Mouse (Mus musculus): ENCODE results near the gene Rbm25. TPM values are rescaled to one million over a fixed set of nuclear protein-coding genes. Genes with fewer than 3 reads are reported as not detected.
"Not testable (repeated sequence)": the region's sequence is repeated elsewhere in the genome, so short reads cannot be mapped to it uniquely, and the experiment has no call there.

The Rbm25 gene
- polyA plus RNA-seq, 1 experiment from 2014 or later = 197 TPM

DNA sequence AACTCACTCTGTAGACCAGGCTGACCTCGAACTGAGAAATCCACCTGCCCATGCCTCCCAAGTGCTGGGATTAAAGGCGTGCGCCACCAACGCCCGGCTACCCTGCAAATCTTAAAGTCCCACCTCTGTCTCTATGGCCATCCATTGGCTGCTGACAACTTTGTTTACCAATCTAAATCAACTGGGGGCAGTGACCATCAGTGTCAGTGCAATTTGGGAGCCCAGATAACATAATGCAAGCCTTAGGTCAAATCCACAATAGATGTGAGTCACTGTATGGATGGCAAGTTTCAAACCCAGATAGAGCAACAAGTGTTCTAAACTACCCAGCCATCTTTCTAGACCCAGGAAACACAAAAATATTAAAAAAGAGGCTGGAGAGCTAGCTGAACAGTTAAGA, 28.8 kb upstream of the Rbm25 start:
- Histone ChIP-seq H3K27me3 (ENCODE audit: control insufficient read depth, insufficient read depth, low read length) (no peaks in the 10 kb centered on the region), H3K27ac (no peak overlapping the region), H3K4me2 (replicated peaks) (no peak overlapping the region), H3K36me3 (replicated peaks; ENCODE audit: control insufficient read depth, insufficient read depth) (no peaks in the 10 kb centered on the region), H3K9ac (no peak overlapping the region), H3K4me1 (replicated peaks; ENCODE audit: control insufficient read depth, insufficient read depth, low read length) (no peaks in the 10 kb centered on the region), H3K4me3 (replicated peaks; ENCODE audit: low read length) (no peak overlapping the region), H3K9me3 (ENCODE audit: control insufficient read depth, low read length) (no peaks in the 10 kb centered on the region)
- DNase-seq (ENCODE audit: low spot score) (no peak), ATAC-seq (ENCODE audit: low FRiP score) (no peak)
- WGBS = 95% methylated on average over 5 of the region's 5 CpGs

DNA sequence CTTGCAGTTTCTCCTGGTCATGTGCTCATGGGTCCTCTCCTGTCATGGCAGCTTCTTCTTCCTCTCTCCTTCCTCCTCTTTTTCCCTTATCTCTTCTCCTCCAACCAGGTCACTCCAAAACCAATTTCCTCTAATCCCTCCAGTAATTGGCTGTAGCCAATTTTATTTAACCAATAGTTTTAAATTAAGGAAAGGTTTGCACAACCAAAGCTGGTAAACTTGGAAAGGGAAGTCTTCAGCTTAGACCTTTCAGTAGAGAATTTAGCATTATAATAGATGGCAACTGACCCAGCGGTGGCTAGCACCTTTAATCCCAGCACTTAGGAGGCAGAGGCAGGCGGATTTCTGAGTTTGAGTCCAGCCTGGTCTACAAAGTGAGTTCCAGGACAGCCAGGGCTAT, 24.6 kb upstream of the Rbm25 start:
- H3K9ac ChIP-seq; DNase-seq (ENCODE audit: low spot score); H3K27ac ChIP-seq; H3K36me3 ChIP-seq (replicated peaks; ENCODE audit: control insufficient read depth, insufficient read depth); ATAC-seq (ENCODE audit: low FRiP score); H3K4me1 ChIP-seq (replicated peaks; ENCODE audit: control insufficient read depth, insufficient read depth, low read length); H3K27me3 ChIP-seq (ENCODE audit: control insufficient read depth, insufficient read depth, low read length); H3K9me3 ChIP-seq (ENCODE audit: control insufficient read depth, low read length); H3K4me2 ChIP-seq (replicated peaks); H3K4me3 ChIP-seq (replicated peaks; ENCODE audit: low read length): not testable (repeated sequence)
- WGBS = 90% methylated on average over 2 of the region's 2 CpGs

DNA sequence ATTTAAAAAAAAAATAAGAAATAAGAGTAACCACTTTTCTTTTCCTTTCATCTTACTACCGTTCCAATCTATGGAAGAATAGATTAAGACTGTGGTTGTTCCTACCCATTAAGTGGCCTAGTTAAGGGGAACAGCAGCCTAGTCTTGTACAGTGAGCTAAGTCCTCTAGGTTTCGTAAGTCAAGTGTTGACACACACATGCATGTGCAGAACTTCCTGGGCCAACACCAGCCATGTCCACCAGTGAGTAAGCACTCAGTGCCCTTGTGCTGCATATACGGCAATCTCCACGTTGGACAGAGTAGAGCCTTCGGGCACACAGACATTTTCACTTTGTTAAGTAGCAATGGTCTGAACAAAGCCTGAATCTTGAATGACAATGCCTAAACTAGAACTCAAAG, 13.8 kb upstream of the Rbm25 start:
- no peak for DNase-seq (ENCODE audit: low spot score)
- H3K4me3 ChIP-seq (replicated peaks; ENCODE audit: low read length) = no peak overlapping the region
- no peak overlapping the region for H3K9ac ChIP-seq
- H3K27me3 ChIP-seq (ENCODE audit: control insufficient read depth, insufficient read depth, low read length) = no peaks in the 10 kb centered on the region
- no peak overlapping the region for H3K27ac ChIP-seq
- WGBS = 98% methylated on average over 5 of the region's 5 CpGs
- H3K36me3 ChIP-seq (replicated peaks; ENCODE audit: control insufficient read depth, insufficient read depth) = no peaks in the 10 kb centered on the region
- no peak overlapping the region for H3K4me2 ChIP-seq (replicated peaks)
- ATAC-seq (ENCODE audit: low FRiP score) = no peak
- no peaks in the 10 kb centered on the region for H3K9me3 ChIP-seq (ENCODE audit: control insufficient read depth, low read length)
- H3K4me1 ChIP-seq (replicated peaks; ENCODE audit: control insufficient read depth, insufficient read depth, low read length) = no peaks in the 10 kb centered on the region

DNA sequence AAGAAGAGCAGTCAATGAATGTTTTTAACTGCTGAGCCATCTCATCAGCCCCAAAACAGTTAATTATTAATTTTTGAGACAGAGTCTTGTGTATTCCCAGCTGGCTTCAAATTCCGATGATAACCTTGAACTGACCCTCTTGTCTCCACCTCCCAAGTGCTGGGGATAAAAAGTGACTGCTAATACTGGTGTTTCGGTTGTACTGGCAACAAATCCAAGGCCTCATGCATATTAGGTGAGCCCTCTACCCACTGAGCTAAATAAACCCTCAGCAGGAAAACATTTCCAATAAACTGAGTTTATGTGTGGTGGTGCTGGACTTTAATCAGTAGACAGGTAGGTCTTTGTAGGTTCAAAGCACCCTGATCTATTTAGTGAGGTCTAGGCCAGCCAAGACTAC, 12.1 kb upstream of the Rbm25 start:
- H3K27ac ChIP-seq = no peak overlapping the region
- 70% methylated on average over 2 of the region's 2 CpGs for WGBS
- no peak overlapping the region for H3K4me3 ChIP-seq (replicated peaks; ENCODE audit: low read length)
- H3K9ac ChIP-seq = no peak overlapping the region
- no peaks in the 10 kb centered on the region for H3K9me3 ChIP-seq (ENCODE audit: control insufficient read depth, low read length)
- H3K4me1 ChIP-seq (replicated peaks; ENCODE audit: control insufficient read depth, insufficient read depth, low read length) = no peaks in the 10 kb centered on the region
- no peak for DNase-seq (ENCODE audit: low spot score)
- ATAC-seq (ENCODE audit: low FRiP score) = no peak
- no peaks in the 10 kb centered on the region for H3K36me3 ChIP-seq (replicated peaks; ENCODE audit: control insufficient read depth, insufficient read depth)
- no peaks in the 10 kb centered on the region for H3K27me3 ChIP-seq (ENCODE audit: control insufficient read depth, insufficient read depth, low read length)
- H3K4me2 ChIP-seq (replicated peaks) = no peak overlapping the region

DNA sequence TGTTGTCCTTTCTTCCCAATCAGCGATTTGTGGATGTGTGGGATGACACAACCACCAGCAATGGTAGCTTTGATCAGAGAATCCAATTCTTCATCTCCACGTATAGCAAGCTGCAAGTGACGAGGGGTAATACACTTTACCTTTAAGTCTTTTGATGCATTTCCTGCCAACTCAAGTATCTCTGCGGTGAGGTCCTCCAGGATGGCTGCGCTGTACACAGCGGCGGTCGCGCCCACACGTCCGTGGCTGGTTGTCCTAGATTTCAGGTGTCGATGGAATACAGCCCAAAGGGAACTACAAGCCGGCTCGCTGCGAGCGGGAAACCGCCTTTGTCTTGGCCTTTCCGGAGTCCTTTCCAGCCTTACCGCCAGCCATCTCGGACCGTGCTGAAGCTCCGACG, 10.3 kb upstream of the Rbm25 start:
- not testable (repeated sequence) for H3K27ac ChIP-seq; DNase-seq (ENCODE audit: low spot score); H3K4me3 ChIP-seq (replicated peaks; ENCODE audit: low read length); H3K27me3 ChIP-seq (ENCODE audit: control insufficient read depth, insufficient read depth, low read length); H3K4me1 ChIP-seq (replicated peaks; ENCODE audit: control insufficient read depth, insufficient read depth, low read length); H3K9me3 ChIP-seq (ENCODE audit: control insufficient read depth, low read length); H3K36me3 ChIP-seq (replicated peaks; ENCODE audit: control insufficient read depth, insufficient read depth); ATAC-seq (ENCODE audit: low FRiP score); H3K9ac ChIP-seq; H3K4me2 ChIP-seq (replicated peaks)
- 69% methylated on average over 23 of the region's 23 CpGs for WGBS

DNA sequence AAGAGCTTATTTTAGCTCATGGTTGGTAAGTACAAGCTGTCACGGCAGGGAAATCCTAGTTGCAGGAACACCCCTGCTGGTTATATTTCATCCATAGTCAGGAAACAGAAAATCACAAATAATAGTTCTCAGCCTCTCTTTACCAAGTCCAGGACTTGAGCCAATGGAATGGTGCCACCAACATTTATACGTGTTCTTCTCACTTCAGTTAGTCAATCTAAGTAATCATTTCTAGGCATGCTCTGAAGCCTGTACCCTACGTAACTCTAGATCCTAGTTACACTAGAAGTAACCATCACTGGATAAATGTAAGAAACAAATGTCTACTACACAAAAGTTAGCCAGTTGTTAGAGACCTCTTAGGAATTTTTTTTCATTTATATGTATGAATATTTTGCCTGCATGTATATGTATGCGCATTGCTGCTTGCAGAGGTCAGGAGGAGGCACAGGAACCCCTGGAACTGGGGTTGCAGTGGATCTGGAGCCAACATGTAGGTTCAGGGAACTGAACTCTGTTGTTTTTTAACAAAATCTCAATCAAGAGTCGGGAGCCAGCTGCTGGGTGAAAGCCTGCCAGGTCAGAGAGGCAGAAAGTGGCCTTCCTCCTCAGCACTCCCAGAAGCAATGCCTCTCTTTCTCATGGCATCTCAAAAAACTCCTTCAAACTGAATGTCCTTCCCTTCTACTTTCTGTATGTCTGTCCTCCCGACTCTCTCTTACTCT, 8.8 kb upstream of the Rbm25 start:
- no peaks in the 10 kb centered on the region for H3K9me3 ChIP-seq (ENCODE audit: control insufficient read depth, low read length)
- no peak overlapping the region for H3K9ac ChIP-seq
- ATAC-seq (ENCODE audit: low FRiP score) (no peak), DNase-seq (ENCODE audit: low spot score) (no peak)
- no peaks in the 10 kb centered on the region for H3K4me1 ChIP-seq (replicated peaks; ENCODE audit: control insufficient read depth, insufficient read depth, low read length)
- no peak overlapping the region for H3K4me3 ChIP-seq (replicated peaks; ENCODE audit: low read length)
- H3K4me2 ChIP-seq (replicated peaks) = no peak overlapping the region
- no peaks in the 10 kb centered on the region for H3K36me3 ChIP-seq (replicated peaks; ENCODE audit: control insufficient read depth, insufficient read depth)
- 79% methylated on average over 6 of the region's 6 CpGs for WGBS
- H3K27me3 ChIP-seq (ENCODE audit: control insufficient read depth, insufficient read depth, low read length) = no peaks in the 10 kb centered on the region
- H3K27ac ChIP-seq = no peak overlapping the region

DNA sequence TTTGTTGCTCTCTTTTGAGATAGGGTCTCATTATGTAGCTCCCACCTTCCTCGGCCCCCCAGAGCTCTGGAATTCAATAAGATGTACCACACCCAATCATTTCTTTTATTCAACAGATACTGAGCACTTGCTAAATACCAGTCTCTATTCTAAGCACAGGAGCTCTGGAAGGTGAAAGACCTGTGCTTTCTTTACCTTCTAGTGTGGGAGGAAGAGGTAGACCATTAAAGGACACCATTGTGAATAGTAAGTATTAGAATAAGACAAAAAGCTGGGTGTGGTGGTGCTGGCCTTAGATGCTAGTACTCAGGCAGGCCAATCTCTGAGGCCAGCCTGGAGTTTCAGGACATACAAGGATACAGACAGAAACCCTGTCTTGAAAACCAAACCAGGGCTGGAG, 6.7 kb upstream of the Rbm25 start:
- Histone ChIP-seq H3K36me3 (replicated peaks; ENCODE audit: control insufficient read depth, insufficient read depth) (no peaks in the 10 kb centered on the region), H3K9ac (no peak overlapping the region), H3K27me3 (ENCODE audit: control insufficient read depth, insufficient read depth, low read length) (no peaks in the 10 kb centered on the region), H3K4me3 (replicated peaks; ENCODE audit: low read length) (no peak overlapping the region), H3K9me3 (ENCODE audit: control insufficient read depth, low read length) (no peaks in the 10 kb centered on the region), H3K4me2 (replicated peaks) (no peak overlapping the region), H3K27ac (no peak overlapping the region), H3K4me1 (replicated peaks; ENCODE audit: control insufficient read depth, insufficient read depth, low read length) (no peaks in the 10 kb centered on the region)
- DNase-seq (ENCODE audit: low spot score) = no peak
- 90% methylated on average over 1 of the region's 1 CpGs for WGBS
- ATAC-seq (ENCODE audit: low FRiP score) = no peak

DNA sequence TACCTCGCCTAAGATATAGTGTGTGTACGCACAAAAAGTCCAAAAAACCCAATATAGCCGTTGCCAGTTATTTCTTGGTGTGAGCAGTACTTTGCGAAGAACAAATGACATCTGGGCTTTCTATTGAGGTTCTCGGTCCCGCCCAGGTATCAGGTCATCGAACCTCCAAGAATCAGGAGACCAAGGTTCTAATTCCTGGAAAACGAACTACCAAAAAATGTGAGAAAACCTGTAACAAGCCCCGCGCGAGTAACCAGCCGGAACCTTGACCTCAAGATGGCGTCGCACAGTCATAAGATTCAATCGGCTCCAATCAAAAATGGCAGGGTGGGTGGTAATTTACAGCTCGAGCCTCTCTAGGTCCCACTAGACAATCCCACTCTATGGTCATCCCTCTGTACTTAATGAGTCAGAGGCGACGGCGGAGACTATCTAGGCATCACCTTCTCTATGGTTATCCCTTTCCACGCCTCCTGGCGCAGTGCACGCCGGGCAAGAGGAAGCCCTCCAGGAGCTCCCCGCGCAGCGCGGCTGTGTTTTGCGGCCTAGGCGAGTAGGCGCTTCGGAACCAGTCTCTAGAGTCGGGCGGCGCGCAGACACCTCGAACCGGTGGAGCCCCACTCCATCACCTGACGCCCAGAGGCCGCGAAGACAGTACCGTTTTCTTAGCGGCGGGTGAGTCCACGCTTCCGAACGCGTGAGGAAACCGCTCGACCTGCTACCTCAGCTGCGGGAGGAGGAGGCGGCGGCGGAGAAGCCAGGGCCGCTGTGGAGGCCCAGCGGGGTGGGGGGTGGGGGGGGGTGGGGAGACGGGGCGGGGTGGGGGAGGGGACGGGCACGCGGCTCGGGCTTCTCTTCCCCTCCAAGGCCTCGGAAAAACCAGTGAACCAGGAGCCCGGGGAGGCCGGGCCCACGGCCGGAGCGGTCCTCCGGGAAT, 975 bp downstream of the Rbm25 start:
- DNase-seq (ENCODE audit: low spot score) = peak; percentile 100
- under 1% methylated on average over 56 of the region's 68 CpGs for WGBS
- Histone ChIP-seq H3K36me3 (replicated peaks; ENCODE audit: control insufficient read depth, insufficient read depth) (peaks cover 17% of the 10 kb centered on the region), H3K27me3 (ENCODE audit: control insufficient read depth, insufficient read depth, low read length) (no peaks in the 10 kb centered on the region), H3K4me1 (replicated peaks; ENCODE audit: control insufficient read depth, insufficient read depth, low read length) (peaks cover 12% of the 10 kb centered on the region), H3K4me3 (replicated peaks; ENCODE audit: low read length) (peak overlapping the region; percentile 94), H3K9ac (peak overlapping the region; percentile 97), H3K27ac (peak overlapping the region; percentile 93), H3K4me2 (replicated peaks) (peak overlapping the region; percentile 80), H3K9me3 (ENCODE audit: control insufficient read depth, low read length) (no peaks in the 10 kb centered on the region)
- ATAC-seq (ENCODE audit: low FRiP score) = peak; percentile 100

DNA sequence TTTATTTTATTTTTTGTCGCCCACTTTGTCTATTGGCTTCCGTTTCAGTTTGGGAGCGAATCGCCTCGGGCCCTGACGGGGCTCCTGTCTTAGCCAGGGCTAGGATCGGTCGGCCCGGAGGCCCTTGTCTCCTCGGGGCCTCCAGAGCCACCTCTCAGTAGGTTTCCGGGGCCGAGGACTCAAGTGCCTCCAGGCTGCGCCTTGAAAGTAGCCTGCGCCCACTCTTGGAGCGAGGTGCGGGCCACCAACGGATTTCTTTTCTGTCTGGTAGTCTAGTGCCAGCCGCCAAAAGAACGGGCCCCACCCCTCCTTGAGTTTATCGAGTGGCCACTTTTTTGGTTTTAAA, 1.6 kb downstream of the Rbm25 start:
- peak; percentile 44 for ATAC-seq (ENCODE audit: low FRiP score)
- H3K4me2 ChIP-seq (replicated peaks) = peak overlapping the region; percentile 76
- peak overlapping the region; percentile 94 for H3K4me3 ChIP-seq (replicated peaks; ENCODE audit: low read length)
- peak overlapping the region; percentile 97 for H3K9ac ChIP-seq
- no peaks in the 10 kb centered on the region for H3K9me3 ChIP-seq (ENCODE audit: control insufficient read depth, low read length)
- peak; percentile 52 for DNase-seq (ENCODE audit: low spot score)
- 0% methylated on average over 20 of the region's 20 CpGs for WGBS
- H3K27ac ChIP-seq = peak overlapping the region; percentile 93
- peaks cover 24% of the 10 kb centered on the region for H3K36me3 ChIP-seq (replicated peaks; ENCODE audit: control insufficient read depth, insufficient read depth)
- peaks cover 12% of the 10 kb centered on the region for H3K4me1 ChIP-seq (replicated peaks; ENCODE audit: control insufficient read depth, insufficient read depth, low read length)
- no peaks in the 10 kb centered on the region for H3K27me3 ChIP-seq (ENCODE audit: control insufficient read depth, insufficient read depth, low read length)
